Mouse (Mus musculus): ENCODE measurements around the gene 4930595D18Rik.

The 4930595D18Rik gene

DNA sequence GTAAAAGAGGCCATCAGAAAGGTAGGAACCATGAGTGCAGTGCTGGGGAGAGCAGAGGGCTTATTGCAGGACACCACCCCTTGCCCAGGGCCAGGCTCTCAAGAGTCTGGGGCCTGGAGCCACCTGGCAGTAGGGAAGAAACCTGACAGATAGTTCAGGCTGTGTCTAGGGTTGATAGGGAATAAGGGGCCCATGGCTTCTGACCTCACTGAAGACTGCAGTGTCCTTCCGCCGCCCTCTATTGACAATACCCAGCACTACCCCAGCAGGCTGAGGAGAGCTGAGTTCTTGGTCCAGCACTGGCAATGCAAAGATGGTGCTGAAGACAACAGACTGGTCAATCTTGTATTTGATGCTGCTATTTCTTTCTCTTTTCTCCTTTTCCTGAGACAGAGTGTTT is 47.2 kb downstream of the 4930595D18Rik start:
- DNase-seq (ENCODE audit: low spot score in 2 of 2), result no peak

DNA sequence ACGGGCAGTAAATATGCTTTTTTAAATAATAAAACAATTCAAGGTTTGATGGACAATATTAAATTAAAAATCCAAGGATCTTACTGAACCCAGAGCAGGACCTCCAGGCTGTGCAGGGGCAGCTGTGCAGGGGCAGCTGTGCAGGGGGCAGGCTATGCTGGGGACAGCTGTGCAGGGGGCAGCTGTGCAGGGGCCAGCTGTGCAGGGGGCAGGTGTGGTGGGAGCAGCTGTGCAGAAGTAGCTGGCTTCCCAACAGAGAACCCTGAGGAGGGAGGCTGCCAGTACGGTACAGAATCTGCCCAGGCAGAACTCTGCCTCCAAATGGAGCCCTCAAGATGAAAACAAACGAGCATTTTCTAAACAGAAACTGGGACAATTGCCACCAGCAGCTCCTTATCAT is 48.3 kb downstream of the 4930595D18Rik start:
- no peak for DNase-seq (ENCODE audit: low spot score in 2 of 2)

DNA sequence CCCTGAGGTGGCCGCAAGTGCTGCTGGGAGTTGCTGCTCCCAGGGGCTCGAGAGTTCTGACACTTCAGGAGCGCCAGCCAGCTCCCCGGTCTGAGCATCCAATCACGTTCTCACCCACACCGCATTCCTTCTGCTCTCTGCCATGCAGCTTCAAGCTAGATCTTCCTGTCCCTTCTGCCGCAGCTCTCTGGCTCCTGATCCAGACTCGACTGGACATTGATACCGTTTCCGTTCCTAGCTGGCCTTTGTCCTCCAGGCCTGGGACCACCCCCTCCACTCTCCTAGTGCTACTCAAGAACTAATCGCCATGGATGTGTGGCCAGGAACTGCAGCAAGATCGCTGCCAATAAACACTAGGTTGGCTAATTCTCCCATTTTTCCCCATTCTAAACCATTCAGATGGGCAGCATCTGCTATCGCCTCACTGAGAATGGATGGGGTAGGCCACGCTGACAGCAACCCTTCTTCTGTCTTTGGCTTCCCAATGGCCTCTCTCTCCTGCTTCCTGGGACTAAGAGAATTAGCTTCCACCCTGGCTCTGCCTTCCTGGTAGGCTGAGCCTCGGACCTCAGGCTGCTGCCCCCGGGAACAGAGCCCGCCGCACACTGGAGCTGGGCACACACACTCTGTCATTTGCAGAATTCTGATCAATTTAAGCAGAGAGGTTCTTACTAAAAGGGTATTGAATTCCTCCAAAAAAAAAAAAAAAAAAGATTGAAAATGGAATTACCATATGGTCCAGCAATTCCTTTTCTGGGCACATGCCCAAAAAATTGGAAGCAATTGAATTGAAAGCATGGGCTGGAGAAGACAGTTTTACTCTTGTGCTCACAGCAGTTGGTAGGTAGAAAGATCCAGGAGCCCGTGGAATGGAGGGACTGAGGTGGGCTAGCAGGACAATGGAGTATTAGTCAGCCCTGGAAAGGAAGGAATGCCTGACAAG is 49.2 kb downstream of the 4930595D18Rik start:
- DNase-seq (ENCODE audit: low spot score in 2 of 2), result no peak

DNA sequence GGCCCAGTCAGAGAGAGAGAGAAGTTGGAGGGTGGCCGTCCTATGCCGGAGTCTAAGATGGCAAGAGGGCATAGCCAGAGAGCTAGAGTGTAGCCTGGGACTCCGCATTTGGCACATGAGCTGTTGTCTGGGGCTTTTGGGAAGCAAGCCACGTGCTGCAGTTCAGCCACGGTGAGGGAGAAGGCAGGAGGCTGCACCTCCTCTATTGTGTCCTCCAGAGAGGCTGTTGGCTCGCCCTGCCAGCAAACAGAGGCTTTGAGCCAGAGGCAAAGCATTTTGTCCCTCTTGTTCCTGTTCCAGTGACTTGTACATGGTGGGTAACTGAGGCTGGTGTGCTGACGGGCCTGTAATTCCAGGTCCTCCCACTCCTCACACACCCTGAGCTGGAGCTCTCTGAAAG is 50.1 kb downstream of the 4930595D18Rik start:
- DNase-seq (ENCODE audit: low spot score in 2 of 2), result no peak

DNA sequence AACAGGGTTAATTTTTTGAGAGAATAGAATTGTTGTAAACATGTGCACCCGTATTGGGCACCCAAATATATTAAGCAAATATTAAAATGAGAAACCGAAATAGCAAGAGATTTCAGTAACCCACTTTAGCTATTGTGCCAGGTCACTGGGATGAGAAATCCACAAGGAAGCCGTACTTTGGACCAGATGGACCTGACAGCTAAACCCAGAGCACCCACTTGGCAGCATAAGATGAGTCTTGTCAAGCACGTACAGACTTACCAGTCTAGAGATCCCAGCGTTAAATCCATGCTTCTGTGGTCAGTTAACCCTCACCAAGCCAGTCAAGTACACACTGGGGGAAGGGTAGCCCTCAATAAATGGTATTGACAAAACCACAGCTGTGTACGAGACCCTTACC is 58.6 kb downstream of the 4930595D18Rik start:
- DNase-seq (ENCODE audit: low spot score in 2 of 2), result no peak

DNA sequence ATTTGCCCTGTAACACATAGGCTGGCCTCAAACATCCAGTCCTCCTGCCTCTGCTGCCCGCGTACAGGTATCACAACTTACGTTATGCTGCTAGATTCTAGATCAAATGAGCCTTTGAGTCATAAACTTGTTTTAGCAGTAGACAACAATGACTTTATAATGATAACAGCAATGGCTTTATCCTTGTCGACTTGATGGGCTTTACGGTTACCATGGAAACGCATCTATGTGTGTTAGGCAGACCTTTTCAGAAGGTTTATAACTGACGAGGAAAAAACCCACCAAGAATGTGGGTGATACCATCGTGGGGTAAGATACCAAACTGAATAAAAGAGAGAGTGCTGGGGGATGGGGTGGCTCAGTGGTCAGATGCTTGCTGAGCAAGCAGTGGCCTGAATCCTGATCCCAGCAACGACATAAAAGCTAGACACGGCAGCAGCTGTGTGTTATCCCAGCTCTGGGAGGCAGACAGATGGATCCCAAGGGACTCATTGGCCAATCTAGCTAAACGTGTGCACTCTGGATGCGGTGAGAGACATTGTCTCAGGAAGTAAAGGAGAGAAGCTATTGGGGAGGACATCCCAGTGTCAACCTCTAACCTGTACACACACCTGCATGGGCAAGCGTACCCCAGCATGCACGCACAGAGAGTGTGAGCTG is 59.6 kb downstream of the 4930595D18Rik start:
- DNase-seq (ENCODE audit: low spot score in 2 of 2), result no peak

DNA sequence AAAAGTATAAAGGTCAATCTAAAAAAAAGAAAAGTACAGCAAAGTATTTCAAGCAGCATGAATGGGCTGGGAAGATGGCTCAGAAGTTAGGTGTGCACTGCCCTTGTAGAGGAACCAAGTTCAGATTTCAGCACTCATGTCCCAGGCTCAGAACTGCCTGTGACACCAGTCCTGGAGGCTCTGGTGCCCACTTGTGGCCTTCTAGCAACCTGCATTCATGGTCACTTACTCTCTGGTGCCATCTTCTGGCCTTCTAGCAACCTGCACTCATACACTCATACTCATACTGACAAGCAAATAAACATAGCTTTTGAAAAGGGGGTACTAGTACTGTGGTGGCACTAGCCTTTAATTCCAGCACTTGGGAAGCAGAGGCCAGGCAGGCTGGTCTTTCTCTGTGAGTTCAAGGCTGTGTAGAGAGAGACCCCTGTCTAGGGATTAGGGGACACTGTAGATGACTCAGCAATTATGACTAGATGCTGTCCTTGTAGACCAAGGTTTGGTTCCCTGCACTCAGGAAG is 61.9 kb downstream of the 4930595D18Rik start:
- no peak for DNase-seq (ENCODE audit: low spot score in 2 of 2)

DNA sequence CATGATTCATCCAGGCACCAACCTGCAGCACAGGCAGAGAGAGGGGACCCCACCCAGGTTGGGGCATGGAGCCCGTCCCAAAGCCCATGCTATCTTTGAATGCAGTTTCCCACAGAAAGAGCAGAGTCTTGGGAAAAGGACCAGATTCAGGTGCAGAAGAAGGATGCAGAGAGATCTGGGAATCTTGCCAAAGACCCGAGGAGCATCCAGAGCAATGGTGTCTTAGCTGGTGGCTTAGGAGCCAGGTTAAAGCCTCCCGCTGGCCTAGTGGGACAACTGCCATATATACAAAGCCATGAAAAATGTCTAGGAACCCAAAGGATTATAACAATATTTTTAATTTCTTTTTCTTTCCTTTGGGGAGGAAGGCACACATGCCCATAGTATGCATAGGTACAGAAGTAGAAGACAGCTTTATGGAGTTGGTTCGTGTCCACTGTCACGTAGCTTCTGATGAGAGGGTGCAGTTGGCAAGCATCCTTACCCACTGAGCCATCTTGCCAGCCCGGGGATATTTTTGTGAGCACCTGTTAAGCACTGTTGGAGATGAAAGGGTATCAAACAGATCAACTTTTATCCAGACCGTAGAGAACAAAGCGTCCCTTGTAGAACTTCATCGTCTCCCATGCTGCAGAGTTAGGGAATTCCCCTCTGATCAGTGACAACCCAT is 63.2 kb downstream of the 4930595D18Rik start:
- DNase-seq (ENCODE audit: low spot score in 2 of 2), result no peak

DNA sequence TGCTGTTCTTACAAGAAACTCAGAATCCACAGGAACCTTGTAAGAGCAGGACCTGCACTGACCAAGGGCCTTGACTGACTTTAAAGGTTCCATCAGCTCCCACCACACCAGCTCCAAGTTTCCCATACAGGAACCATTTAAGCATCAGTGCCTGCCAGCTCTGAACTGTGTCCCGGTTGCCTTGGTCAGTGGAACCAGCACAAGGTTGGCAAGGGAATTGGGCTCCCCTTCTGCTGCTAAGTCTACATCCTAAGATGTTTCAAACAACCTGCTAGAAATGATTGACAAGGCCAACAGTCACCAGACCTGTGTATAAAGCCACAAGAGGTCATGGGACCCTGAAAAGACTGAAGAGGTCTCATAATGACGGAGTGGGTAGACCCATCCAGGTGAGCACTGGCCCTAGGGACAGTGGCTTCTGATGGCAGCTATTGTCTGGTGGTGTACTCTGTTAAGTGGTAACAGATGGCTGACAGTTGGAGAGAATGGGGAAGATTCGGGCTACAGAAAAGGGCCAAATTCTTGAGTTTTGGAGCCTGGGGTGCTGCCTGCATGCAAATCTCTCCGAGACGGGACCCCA is 64.7 kb downstream of the 4930595D18Rik start:
- DNase-seq (ENCODE audit: low spot score in 2 of 2), result no peak

DNA sequence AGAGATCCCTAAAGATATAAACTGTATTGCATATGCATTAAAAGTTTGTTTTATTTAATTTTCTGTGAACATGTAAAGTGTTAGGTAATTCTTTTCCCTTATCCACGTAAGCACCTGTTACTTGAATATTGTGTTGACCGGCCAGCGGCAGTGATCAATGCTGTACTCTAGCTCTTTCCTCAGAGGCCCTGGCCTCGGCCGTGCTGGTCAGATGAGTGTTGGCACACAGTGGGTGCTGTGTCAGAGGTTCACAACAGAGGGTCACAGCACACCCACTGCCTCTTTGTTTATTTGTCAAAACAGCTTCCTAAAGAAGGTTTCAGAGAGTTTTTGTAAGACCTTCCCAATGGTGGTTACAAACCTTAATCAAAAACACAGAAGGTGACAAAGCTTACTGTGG is 69.7 kb downstream of the 4930595D18Rik start:
- DNase-seq (ENCODE audit: low spot score in 2 of 2), result no peak

DNA sequence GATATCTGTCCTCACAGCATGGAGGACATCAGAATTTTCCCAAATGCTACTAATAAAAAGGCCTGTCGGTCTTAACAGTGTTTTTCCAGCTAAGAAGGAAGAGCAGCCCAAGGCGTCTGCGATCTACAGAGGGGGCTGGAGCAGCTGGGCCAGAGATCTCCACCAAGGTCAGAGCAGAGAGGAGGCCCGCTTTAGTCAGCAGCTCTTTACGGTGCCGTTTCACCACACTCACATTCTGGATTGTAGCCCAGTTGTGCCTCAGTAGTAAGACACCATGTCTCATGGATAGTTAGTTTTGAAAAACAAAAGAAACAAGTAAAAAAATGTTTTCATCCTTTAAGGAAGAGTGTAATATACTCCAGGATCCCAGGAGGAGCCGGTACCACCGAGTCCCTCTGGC is 73.1 kb downstream of the 4930595D18Rik start:
- no peak for DNase-seq (ENCODE audit: low spot score in 2 of 2)

All from thymus, postnatal 10 days (tissue).